Mouse (Mus musculus) gastrocnemius, adult 2 months (tissue): ENCODE results near the gene Mmachc. TPM values are rescaled to one million over a fixed set of nuclear protein-coding genes. Genes with fewer than 3 reads are reported as not detected.

ENCODE experiments used
- DNase-seq: peaks from one replicate; pipeline ENCODE4 v3.0.0; 2022
- H3K27ac ChIP-seq: fragments of 200-600 bp; 2 replicates; pipeline ENCODE4 v1.8.1; 2022; ENCODE audit warnings: mild to moderate bottlenecking
- H3K4me3 ChIP-seq: fragments of 200-600 bp; 2 replicates; pipeline ENCODE4 v1.8.1; 2022; ENCODE audit warnings: mild to moderate bottlenecking, moderate library complexity
- CTCF ChIP-seq: fragments of 200-600 bp; IDR thresholded peaks from 2 replicates; pipeline ENCODE4 v1.8.1; 2022; ENCODE audit warnings: antibody characterized with exemption, mild to moderate bottlenecking, moderate library complexity
- intact Hi-C: fragments of 180-260 bp; cut with DNase I; formaldehyde crosslinking; loops from one replicate; pipeline ENCODE4 v1.15.1; 2025
- total RNA-seq, 2 experiments: library from RNA; stranded (reverse); gene quantifications; 2 replicates each; pipeline ENCODE4 v1.2.3; 2021

Mmachc gene
- total RNA-seq, 2 experiments from 2014 or later, result 25.5 to 46.4 TPM

- Histone ChIP-seq H3K27ac (no peak overlapping the region), H3K4me3 (no peak overlapping the region)
- intact Hi-C loops, result no loop called here
- TF ChIP-seq CTCF, result no peak
- DNase-seq, result no peak
Observed at GRCm38 (mm10) chr4:116659474-116659873, 48.7 kb downstream of the Mmachc start.

GRCm38 (mm10) chr4:116657971-116658370 lies 50.2 kb downstream of the Mmachc start:
- DNase-seq, result no peak
- Histone ChIP-seq H3K27ac (no peak overlapping the region), H3K4me3 (no peak overlapping the region)
- no peak for TF ChIP-seq CTCF
- intact Hi-C loops, result no loop called here

- no peak for TF ChIP-seq CTCF
- Histone ChIP-seq H3K4me3 (no peak overlapping the region), H3K27ac (peak overlapping the region; percentile 31; the same call in 1 of the 2 replicates)
- intact Hi-C loops, result no loop called here
- DNase-seq, result no peak
Observed at GRCm38 (mm10) chr4:116655658-116656057, 52.5 kb downstream of the Mmachc start.

- TF ChIP-seq CTCF, result no peak
- H3K4me3 ChIP-seq, result no peak overlapping the region
- H3K27ac ChIP-seq, result no peak overlapping the region; the same call in 1 of the 2 replicates
- intact Hi-C loops, result no loop called here
- DNase-seq, result no peak
Observed at GRCm38 (mm10) chr4:116655100-116655499, 53.1 kb downstream of the Mmachc start.

- intact Hi-C loops, result no loop called here
- Histone ChIP-seq H3K27ac (no peak overlapping the region), H3K4me3 (no peak overlapping the region)
- DNase-seq, result no peak
- TF ChIP-seq CTCF, result no peak
Observed at GRCm38 (mm10) chr4:116653228-116653627, 55.0 kb downstream of the Mmachc start.

Other genes with a start within 250 kb of the Mmachc start
- 10 to 100 TPM; 94.1 to 96.3 TPM for gene Mast2, start 244.2 kb downstream of the Mmachc start, total RNA-seq
- 10 to 100 TPM; 17.7 to 17.8 TPM for gene Ipp, start 200.9 kb downstream of the Mmachc start, total RNA-seq
- gene Tmem69, start 152.5 kb downstream of the Mmachc start, total RNA-seq, result 10 to 100 TPM; 14.7 to 20.8 TPM
- gene Gpbp1l1, start 150.7 kb downstream of the Mmachc start, total RNA-seq, result 10 to 100 TPM; 38.1 to 38.7 TPM
- 1 to 10 TPM; 1.4 to 2.0 TPM for gene Ccdc17, start 111.8 kb downstream of the Mmachc start, total RNA-seq
- gene Nasp, start 80.5 kb downstream of the Mmachc start, total RNA-seq, result 10 to 100 TPM; 11.5 to 11.8 TPM
- gene Akr1a1, start 56.7 kb downstream of the Mmachc start, total RNA-seq, result 100 to 1,000 TPM; 178 to 196 TPM
- gene Prdx1, start 22.9 kb downstream of the Mmachc start, total RNA-seq, result 100 to 1,000 TPM; 260 to 273 TPM
- gene Ccdc163, start 103 bp upstream of the Mmachc start, total RNA-seq, result 1 to 10 TPM; 1.9 to 3.8 TPM
- gene Tesk2, start 12.5 kb upstream of the Mmachc start, total RNA-seq, result 1 to 10 TPM; 1.5 TPM
- 1 to 10 TPM; 4.1 to 5.4 TPM for gene Toe1, start 99.2 kb upstream of the Mmachc start, total RNA-seq
- gene Mutyh, start 99.3 kb upstream of the Mmachc start, total RNA-seq, result 1 to 10 TPM in 1 of 2 experiments, under 1 TPM in 1; 0.87 to 1.8 TPM
- gene Hpdl, start 113.3 kb upstream of the Mmachc start, total RNA-seq, result 1 to 10 TPM; 1.5 to 1.9 TPM
- under 1 TPM in 1 of 2 experiments, not detected in 1; 0.14 TPM for gene Zswim5, start 169.0 kb upstream of the Mmachc start, total RNA-seq